Mouse (Mus musculus): Measurements from ENCODE around the gene Epb41l3.
"Not testable (repeated sequence)": the region's sequence is repeated elsewhere in the genome, so short reads cannot be mapped to it uniquely, and the experiment has no call there.

Gene Epb41l3

DNA sequence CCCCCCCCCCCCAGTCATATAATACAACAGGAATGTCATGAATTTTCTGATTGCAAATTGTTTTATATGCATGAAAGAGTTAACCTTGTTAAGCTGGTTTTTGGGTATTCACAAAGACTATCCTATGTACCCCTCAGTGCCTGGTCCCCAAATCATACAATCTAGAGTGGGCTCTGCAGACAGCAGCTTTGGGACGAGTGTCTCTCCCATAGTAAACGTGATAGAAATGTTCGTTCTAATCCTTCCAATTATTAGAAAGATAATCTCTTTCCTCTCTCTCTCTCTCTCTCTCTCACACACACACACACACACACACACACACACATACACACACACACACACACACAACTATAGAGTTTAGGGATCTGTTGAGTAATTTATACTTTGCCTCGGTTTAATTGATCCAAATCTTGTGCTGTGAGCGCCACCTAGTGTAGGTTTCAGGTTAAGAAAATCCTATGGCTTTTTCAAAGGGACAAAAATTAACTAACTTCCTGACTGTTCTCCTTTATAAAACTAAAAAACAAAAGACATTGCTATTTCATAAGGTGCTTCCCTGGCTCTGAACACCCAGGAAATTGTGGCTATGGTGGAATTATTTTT lies 30.4 kb downstream of the Epb41l3 start:
- DNase-seq (ENCODE audit: low spot score): peak; percentile 58

DNA sequence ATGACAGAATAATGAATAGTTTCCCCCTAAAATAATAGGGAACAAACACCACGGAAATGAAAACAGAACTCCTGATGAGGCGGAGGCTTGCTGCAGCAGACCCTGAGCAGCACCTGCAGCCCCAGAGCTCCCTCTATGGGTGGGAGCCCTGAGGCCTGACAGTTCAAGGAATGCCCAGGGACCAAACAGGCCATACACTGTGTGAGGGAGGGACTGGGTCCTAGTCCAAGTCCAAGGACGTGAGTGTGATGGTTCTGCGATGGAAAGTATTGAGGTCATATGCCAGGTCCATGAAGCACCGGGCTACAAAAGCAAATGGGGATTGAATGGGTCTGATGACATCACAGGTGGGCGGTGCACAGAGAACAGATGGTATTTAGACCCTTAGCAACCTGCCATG lies 33.7 kb downstream of the Epb41l3 start:
- DNase-seq (ENCODE audit: low spot score): no peak

DNA sequence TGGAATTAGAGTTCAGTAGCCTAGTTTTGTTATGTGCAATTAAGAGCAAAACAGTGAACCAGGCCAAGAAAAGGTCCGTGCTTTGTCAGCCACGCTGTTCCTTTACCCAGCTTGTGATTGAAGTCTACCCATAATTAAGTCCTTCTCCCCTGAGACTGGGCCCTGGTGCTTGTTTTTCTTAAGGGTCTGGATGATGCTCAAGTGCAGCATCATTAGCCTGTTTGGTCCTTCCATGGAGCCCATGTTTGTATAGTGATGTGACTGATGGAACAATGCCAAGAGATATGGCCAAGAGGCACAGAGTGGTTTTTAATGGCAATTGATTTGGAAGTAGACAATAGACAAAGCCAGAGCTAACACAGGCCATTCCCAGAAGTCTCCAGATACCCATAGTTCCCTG lies 36.7 kb downstream of the Epb41l3 start:
- DNase-seq (ENCODE audit: low spot score): no peak

DNA sequence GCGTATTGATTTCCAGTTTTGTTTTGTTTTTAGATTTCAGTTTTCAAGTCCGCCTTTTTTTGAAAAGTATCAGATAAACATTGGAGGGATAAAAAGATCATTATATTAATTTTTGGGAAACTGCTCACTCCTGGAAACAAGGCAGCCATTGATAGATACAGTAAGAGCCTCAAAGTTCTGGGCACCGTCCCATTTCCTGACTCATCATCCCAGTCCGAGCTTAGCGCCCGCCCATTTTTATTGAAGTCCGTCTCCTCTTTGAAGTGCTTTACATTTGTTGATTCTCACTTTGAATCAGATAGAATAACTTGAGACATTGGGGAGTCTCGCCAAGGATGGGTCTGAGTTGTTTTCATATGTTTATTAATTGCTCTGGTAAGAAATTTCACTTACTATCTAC lies 43.7 kb downstream of the Epb41l3 start:
- no peak for DNase-seq (ENCODE audit: low spot score)

DNA sequence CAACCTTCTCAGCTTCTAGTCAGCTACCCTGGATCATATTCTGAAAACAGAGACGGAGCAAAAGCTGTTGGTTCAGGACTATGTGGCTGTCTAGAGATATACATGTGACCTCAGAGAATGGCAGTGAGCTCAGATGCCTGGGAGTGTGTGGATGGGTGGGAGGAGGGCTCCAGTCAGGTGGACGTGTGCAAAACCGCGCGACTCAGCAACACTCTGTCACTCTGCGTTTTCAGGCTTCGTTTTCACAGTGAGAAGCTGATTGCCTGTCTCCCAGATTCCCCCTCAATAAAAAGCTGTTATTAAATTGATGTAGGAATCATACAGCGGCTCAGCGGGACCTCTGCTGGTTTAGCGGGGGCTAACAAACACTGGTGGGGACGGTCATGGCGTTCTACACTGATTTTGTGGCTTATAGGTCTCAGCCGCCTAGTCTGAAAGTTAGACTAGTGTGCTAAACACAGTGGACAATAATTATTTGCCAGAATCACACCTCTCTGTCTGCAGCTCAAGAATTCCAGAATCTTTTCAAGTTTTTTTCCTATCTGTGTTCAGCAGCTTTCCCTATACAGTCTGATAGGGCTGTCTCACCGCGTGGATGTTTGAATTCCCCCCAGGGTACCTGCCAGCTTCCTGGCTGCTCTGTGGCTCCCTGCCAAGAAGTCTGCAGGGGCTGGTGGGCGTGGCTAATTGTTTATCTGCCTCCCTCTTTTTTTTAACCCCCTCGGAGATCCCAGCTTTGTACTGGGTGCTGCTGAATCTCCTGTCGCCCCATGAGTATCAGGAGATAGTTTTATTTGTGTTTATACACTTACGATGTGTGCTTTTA lies 45.3 kb downstream of the Epb41l3 start:
- DNase-seq (ENCODE audit: low spot score): no peak

DNA sequence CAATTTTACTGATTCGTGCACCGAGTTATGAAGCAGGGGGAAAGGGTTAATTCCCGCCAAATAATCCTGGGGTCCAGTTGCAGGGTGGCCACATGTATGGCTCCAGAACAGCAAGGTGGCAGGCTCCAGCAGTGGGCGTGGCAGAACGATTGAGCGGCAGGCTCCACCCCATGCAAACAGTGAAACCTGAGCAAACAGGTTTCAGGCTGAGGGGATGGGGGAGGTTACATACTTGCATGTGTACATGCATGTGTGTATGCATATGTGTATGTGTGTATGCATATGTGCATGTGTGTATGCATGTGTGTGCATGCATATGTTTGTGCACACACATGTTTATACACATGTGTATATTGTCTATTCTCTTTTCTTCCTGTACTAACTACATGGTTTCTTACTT lies 46.9 kb downstream of the Epb41l3 start:
- DNase-seq (ENCODE audit: low spot score): not testable (repeated sequence)

DNA sequence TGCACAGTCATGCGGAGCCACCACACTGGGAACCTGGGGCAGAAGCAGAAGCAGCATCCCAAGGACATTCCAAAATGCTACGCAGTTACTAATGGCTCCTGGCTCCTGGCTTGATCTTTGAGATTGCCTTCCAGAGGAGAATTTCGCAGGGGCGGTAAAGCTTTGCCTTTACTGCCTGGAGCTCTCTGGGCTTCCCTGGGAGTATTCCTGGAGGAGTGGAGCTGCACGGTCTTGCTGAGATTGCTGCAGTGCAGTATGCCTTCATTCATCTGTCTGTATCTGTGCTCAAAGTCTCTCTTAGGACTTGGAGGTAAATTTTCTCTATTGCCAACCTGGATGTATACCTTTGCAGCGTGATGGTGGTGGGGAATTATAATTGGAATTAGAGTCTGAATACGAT lies 52.0 kb downstream of the Epb41l3 start:
- no peak for DNase-seq (ENCODE audit: low spot score)

DNA sequence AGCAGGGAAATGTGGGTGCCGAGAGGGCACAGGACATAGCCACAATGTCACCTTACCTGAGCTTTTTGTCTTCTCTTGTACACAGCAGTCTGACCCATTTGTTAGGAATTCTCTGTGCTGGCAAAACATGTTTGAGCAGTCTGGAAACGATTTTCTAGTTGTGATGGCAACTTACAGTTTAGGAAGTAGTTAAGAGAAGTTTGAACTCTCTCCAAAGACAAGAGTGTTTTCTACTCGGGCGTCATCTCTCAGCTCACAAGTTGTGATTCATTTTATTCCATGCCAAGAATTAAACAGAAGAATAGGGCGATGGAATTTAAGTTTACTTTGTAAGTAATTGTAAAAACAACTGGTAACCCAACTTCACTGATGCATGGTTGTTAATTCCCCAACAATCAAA lies 52.5 kb downstream of the Epb41l3 start:
- no peak for DNase-seq (ENCODE audit: low spot score)

DNA sequence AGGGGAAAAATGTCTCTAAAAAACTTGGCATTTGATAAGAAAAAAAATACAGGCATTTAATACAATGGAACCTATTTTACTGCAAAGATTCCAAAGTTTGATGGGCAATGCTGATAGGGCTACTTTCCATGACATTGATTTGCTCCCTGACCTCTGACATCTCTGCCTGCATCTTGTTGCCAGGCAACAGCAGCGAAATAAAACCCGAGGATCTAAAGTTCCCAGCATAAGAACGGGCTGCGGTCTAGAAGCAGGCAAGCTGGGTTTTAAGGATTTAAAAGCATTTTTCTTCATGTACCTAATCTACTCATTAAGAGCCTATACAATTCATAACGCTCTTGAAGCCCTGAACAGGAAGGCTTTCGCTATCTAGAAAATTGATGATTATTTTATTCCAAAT lies 54.0 kb downstream of the Epb41l3 start:
- DNase-seq (ENCODE audit: low spot score): no peak

DNA sequence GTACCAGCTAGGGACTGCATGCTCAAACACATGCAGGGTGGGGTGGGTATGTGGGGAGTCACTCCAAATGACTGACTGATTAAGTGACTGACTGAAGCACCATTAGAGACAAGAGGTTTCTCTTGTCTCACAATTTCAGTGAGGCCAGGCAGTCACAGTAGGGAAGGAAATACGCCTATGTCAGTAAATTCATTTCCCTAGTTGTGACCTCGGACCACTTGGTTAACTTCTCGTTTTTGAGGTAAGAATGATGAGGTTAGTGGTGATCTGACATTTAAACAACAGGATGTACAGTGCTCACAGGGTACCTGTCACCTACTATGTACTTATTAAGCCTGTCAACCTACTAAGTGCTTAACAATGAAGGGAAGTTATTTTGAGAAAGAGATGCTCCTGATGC lies 67.5 kb downstream of the Epb41l3 start:
- no peak for DNase-seq (ENCODE audit: low spot score)

DNA sequence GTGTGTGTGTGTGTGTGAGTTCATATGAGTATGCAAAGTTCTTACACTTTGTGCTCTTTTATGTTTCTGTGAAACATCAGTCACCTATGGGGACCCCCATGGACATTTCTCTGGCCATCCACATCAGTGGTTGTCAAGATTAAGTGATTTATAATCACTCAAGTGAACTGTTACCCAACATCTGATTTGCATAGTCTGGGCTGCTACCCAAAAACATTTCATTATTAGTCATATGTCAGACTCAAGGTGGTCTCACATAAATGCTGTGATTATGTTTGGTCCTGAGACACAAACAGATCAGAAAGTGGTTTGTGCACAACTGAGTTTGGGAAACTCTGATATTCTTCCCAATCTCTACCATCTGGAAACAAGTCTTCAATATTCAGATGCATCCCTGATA lies 75.3 kb downstream of the Epb41l3 start:
- DNase-seq (ENCODE audit: low spot score): no peak

DNA sequence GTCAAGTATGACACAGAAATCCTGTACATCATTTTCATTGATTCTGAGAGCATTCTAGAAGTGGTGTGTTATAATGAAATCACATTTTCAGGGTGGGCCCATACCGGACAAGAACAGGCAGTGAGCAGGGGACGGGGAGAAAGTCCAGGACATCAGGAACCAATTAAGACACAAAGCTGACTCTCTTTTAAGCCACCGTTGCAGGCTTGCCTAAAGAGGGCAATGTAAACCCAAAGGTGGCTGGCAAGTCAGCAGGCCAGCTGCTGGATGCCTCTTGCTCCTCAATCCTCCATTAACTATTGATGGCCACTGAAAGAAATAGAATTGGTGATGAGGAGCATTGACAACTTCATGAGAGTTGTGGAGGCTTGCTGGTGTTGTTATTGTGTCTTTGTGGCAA lies 75.8 kb downstream of the Epb41l3 start:
- no peak for DNase-seq (ENCODE audit: low spot score)

DNA sequence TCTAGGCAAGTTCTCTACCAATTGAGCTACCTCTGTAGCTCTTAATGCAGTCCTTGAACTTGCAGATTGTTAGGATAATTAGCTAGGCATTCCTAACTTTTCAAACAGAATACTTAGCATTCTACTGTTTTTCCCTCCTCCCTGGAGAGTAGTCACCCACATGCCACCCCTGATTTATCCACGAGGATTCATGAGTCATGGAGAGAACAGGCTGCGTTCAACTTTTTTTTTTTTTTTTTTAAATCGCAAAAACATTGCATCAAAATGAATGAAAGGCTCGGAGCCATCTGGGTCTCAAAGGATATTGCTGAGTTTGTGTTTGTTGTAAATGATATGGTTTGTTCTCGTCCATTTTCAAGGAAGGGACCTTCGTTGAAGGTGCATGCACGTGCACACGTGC lies 79.6 kb downstream of the Epb41l3 start:
- DNase-seq (ENCODE audit: low spot score): no peak

DNA sequence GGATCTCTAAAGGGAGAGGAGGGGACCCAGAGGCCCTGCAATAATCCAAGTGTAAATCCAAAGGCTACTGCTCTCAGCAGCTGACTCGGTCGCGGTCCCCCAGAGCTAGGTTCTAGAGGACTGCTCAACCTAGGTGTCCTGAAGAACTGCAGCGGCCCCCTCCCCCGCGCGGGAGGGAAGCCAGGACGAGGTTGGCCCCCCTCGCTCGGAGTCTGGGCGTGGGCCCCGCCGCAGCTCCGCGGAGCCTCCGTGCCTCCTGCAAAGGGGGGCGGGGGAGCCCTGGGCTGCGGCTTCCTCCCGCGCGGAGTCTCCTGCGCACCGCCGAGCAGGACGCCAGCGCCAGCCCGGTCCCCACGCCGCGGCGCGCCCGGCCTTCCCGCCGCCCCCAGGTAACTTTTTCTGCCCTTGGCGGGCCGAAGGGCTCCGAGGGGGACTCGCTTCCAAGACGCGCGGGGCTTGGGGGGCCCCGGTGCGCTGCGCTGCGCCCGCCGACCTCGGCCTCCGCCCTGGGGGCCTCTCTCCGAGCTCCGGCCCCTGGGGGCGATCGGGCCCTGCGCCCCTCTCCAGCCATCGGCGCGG lies 81.1 kb downstream of the Epb41l3 start:
- no peak for DNase-seq (ENCODE audit: low spot score)

DNA sequence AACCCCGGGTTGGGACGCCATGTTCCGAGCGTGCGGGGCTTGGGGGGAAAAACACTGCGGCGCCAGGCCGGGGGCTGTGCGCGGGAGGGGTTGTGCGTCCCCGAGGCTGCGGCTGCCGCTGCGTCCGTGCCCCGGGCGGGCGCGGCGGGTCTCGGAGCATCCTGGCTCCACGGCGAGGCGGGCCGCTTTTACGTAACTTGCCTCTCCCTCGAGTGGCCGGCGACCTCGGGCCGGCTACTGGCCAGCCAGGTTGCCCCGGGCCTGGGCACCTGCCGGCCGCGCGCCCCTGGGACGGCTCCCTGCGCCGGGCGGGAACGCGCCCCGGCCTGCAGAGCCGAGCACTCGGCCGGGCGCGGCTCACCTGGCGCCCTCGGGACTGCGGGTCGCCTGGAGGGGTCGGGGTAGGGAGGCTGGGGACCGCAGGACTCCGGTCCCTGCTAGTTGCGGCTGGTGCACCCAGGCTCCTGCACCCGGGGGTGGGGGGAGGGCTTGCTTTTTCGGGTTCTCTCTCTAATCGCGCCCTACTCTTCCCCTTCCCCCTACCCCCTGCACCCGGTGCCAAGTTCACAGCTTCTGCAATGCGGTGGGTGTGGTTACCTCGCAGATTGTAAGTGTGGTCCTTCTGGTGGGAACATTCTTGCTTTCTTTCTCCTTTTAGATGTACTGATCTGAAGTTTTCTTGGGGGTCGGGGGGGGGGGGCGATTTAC lies 81.8 kb downstream of the Epb41l3 start:
- DNase-seq (ENCODE audit: low spot score): no peak

DNA sequence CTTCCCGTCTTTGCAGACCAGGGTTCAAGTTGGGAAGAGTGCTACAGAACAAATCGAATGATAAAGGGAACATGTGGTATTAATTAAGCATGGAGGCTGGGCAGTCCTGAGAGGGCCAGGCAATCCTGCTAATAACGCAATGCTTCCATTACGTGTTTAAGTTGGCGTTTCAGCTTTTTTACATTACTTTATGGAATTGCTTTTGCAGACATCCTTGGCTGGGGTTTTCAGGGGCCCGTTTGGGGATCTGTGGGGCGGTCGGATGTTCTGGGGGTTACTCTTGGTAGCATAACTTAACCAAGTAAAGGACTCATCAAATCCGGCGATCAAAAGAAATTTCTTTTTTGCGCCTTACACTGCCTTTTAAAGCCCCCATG lies 82.3 kb downstream of the Epb41l3 start:
- DNase-seq (ENCODE audit: low spot score): no peak

DNA sequence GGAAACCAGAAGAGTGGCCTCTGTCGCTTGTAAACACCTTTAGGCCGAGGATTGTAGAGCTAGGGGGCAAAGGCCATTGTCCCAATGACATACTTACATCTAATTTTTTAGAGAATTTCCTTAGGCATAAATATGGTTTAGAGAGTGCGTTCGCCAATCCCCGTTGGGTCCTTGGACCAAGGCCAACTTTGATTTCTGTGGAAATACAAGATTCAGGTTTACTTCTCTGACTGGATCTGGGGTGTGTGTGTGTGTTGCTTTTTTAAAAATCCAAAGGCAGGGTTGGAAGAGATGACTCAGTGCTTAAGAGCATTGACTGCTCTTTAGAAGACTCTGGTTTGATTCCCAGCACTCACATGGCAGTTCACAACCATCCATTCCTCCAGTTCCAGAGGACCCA lies 83.2 kb downstream of the Epb41l3 start:
- DNase-seq (ENCODE audit: low spot score): no peak

DNA sequence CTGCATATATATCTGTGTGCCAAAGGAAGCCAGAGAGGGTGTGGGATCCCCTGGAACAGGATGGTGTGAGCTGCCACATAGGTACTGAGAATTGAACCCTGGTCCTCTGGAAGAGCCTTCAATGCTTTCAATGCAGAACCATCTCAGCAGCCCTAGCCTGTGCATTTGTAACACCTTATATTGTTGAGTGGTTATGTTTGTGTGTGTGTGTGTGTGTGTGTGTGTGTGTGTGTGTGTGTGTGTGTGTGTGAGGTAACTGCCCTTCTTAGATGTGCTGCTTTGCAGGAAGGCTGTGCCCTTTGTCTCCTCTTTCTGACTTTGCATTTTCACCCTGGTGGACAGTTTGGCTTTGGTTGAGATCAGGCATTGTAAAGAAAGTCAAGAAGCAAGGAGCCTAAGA lies 87.2 kb downstream of the Epb41l3 start:
- no peak for DNase-seq (ENCODE audit: low spot score)

DNA sequence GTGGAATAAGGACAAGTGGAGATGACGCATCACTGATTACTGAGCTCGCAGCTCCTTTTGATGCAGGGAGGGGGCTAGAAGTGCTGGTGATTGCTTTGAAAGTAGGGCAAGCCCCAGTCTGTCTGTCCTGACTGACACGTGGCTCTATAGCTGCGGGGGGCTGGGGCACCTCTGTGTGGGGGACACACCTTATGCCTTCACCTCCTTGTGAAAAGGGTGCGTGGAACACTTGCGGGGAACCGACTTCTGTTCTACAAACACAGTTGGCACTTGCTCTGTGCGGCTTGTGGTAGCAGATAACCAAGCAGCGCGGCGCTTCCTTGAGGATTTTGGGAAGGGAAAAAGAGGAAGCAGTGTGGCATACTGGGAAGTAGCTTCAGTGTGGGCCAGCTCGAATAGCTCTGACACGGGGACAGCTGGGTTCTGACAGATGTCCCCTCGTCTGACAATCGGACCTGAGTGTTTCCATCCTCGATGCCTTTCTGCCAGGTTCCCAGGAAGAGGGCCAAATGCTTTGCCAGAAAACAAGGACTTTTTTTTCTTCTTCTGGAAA lies 101.5 kb downstream of the Epb41l3 start:
- no peak for DNase-seq (ENCODE audit: low spot score)

DNA sequence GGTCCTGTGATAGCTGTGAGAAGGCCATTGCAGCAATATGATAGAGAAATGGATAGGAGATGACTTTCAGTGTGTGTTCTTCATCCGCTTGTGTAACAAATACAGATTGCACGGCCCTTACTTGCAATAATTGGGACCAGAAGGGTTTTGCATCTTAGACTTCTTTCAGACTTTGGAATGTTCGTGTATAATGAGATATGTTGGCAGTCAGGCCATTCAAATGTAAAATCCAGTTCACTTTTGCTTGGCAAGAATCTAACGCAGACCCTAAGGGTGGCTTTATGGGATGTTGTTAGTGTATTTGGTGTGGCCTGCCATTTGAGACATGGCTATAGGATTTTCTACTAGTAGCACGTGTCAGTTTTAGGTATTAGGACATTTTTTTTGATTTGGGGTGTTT lies 102.5 kb downstream of the Epb41l3 start:
- DNase-seq (ENCODE audit: low spot score): no peak

DNA sequence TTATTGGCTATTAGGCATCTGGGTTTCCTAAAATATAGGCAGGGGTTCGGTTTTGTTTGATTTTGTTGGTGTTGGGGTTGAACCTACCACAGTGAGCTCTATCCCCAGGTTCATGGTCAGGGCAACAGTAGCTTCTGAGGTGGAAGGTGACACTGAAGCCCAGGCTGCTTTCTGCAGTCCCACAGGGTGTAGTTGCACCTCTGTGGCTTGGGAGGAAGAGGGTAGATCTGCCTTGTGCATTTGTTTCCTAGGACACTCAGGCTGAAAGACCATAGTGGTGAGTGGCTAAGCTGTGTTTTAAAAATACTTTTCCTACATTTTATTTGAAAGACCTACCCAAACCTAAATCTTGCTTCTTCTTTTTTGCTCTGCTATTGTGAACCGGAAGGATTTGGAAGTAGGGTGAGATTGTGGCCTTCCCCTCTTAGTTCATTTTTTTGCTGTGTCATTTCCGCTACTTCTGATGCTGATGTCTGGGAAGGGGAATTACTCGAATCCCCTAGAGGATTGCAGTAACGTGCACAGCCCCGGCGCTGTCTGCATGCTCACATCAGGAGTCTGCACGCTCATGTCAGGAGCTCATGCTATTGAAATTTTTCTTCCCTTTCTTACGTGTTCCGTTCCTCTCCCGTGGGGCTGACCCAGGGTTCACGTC lies 105.5 kb downstream of the Epb41l3 start:
- no peak for DNase-seq (ENCODE audit: low spot score)
